Comparison of ENCODE assay signal across 24 mouse cellular contexts in the genomic region with DNA sequence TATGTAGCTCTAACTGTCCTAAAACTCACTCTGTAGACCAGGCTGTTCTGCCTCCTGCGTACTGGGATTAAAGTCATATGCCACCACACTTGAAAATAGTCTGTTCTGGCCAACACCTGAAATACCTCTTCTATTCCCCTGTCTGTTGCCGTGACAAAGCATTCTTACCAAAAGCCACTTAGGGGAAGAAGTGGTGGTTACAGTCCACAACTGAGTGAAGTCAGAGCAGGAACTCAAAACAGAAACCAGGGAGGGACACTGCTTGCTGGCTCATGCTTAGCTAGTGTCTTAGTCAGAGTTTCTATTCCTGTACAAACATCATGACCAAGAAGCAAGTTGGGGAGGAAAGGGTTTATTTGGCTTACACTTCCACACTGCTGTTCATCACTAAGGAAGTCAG. TPM values are rescaled to one million over a fixed set of nuclear protein-coding genes. Genes with fewer than 3 reads are reported as not detected.
DNase-seq lines count a peak whose midpoint lies in the region; ATAC-seq and TF ChIP-seq lines count a peak whose summit lies in the region.
"Had no signal": no experiment of that assay in that cellular context is flagged by ENCODE, and none has a peak within 500 bp of the region (broad histone marks: within the 10 kb centered on the region; RNA-seq: fewer than 3 reads in every experiment).

No protein-coding gene starts in this region.

- WGBS in stomach, postnatal 0 days: 68% methylated on average over 2 of the region's 2 CpGs
- 95% methylated on average over 2 of the region's 2 CpGs for WGBS in kidney, embryonic 16.5 days
- WGBS in forebrain, embryonic 15.5 days: 81% methylated on average over 2 of the region's 2 CpGs
- 91% methylated on average over 2 of the region's 2 CpGs for WGBS in forebrain, embryonic 16.5 days

- no peak overlapping the region for H3K9ac ChIP-seq in stomach, postnatal 0 days (ENCODE audit: low read length)
- no peak overlapping the region for H3K9ac ChIP-seq in kidney, embryonic 16.5 days (replicated peaks; ENCODE audit: low read length)
- no peak overlapping the region for H3K9ac ChIP-seq in forebrain, embryonic 15.5 days (replicated peaks)
- no peak overlapping the region for H3K9ac ChIP-seq in forebrain, embryonic 16.5 days (replicated peaks; ENCODE audit: low read depth, low read length)
- H3K9ac ChIP-seq: embryonic facial prominence, embryonic 15.5 days; forebrain, postnatal 0 days; hindbrain, embryonic 14.5 days; kidney, embryonic 15.5 days; limb, embryonic 15.5 days; liver, embryonic 14.5 days; lung, embryonic 15.5 days had no signal

- H3K4me2 ChIP-seq in stomach, postnatal 0 days (replicated peaks; ENCODE audit: low read depth): no peak overlapping the region
- H3K4me2 ChIP-seq in kidney, embryonic 16.5 days (replicated peaks; ENCODE audit: low read depth, low read length): no peak overlapping the region
- no peak overlapping the region for H3K4me2 ChIP-seq in forebrain, embryonic 15.5 days (replicated peaks)
- H3K4me2 ChIP-seq in forebrain, embryonic 16.5 days (ENCODE audit: low read length): no peak overlapping the region
- H3K4me2 ChIP-seq: embryonic facial prominence, embryonic 15.5 days; hindbrain, embryonic 14.5 days; kidney, embryonic 15.5 days; limb, embryonic 15.5 days; lung, embryonic 15.5 days had no signal

- peak; percentile 48 for DNase-seq in lung, postnatal 36 days
- DNase-seq in lung, postnatal 14 days: no peak
- DNase-seq in stomach, postnatal 0 days (ENCODE audit: low spot score): no peak
- DNase-seq: adrenal gland, adult 8-10 months; cerebellum, adult 8-10 months; forebrain, postnatal 0 days; gastrocnemius, postnatal 25 days; heart, postnatal 36 days; left cerebral cortex, postnatal 4 days; thymus, postnatal 36 days had no signal

- peaks cover 6% of the 10 kb centered on the region; the same call in 1 of the 2 replicates for H3K9me3 ChIP-seq in megakaryocyte, embryonic 14.5 days
- no peaks in the 10 kb centered on the region for H3K9me3 ChIP-seq in stomach, postnatal 0 days (ENCODE audit: control insufficient read depth, low read length)
- no peaks in the 10 kb centered on the region for H3K9me3 ChIP-seq in kidney, embryonic 16.5 days (ENCODE audit: low read length)
- H3K9me3 ChIP-seq in forebrain, embryonic 15.5 days: no peaks in the 10 kb centered on the region
- no peaks in the 10 kb centered on the region for H3K9me3 ChIP-seq in forebrain, embryonic 16.5 days (ENCODE audit: control insufficient read depth, low read length)
- H3K9me3 ChIP-seq: embryonic facial prominence, embryonic 15.5 days; kidney, embryonic 15.5 days; limb, embryonic 15.5 days; lung, embryonic 15.5 days; midbrain, embryonic 10.5 days had no signal

- peaks cover 2% of the 10 kb centered on the region for H3K27me3 ChIP-seq in megakaryocyte, embryonic 14.5 days (replicated peaks)
- H3K27me3 ChIP-seq in stomach, postnatal 0 days (ENCODE audit: control insufficient read depth, insufficient read depth, low read length): no peaks in the 10 kb centered on the region
- H3K27me3 ChIP-seq in kidney, embryonic 16.5 days (ENCODE audit: insufficient read depth, low read length): no peaks in the 10 kb centered on the region
- H3K27me3 ChIP-seq in forebrain, embryonic 15.5 days: no peaks in the 10 kb centered on the region
- H3K27me3 ChIP-seq in forebrain, embryonic 16.5 days (replicated peaks; ENCODE audit: control insufficient read depth, insufficient read depth, low read length): no peaks in the 10 kb centered on the region
- H3K27me3 ChIP-seq: embryonic facial prominence, embryonic 15.5 days; kidney, embryonic 15.5 days; limb, embryonic 15.5 days; lung, embryonic 15.5 days had no signal

- H3K4me3 ChIP-seq in megakaryocyte, embryonic 14.5 days (replicated peaks): peak overlapping the region; percentile 86
- no peak overlapping the region for H3K4me3 ChIP-seq in stomach, postnatal 0 days (ENCODE audit: low read depth, low read length)
- no peak overlapping the region for H3K4me3 ChIP-seq in kidney, embryonic 16.5 days (ENCODE audit: low read length)
- H3K4me3 ChIP-seq in forebrain, embryonic 15.5 days: no peak overlapping the region
- H3K4me3 ChIP-seq in forebrain, embryonic 16.5 days (replicated peaks; ENCODE audit: low read length): no peak overlapping the region
- H3K4me3 ChIP-seq: embryonic facial prominence, embryonic 15.5 days; kidney, embryonic 15.5 days; left cerebral cortex, adult 2 months; limb, embryonic 15.5 days; lung, embryonic 15.5 days; midbrain, embryonic 10.5 days had no signal

- peaks cover 18% of the 10 kb centered on the region for H3K36me3 ChIP-seq in megakaryocyte, embryonic 14.5 days (replicated peaks; ENCODE audit: low read length)
- no peaks in the 10 kb centered on the region for H3K36me3 ChIP-seq in stomach, postnatal 0 days (ENCODE audit: control insufficient read depth, insufficient read depth, low read length)
- peaks cover 5% of the 10 kb centered on the region; the same call in 1 of the 2 replicates for H3K36me3 ChIP-seq in kidney, embryonic 16.5 days (ENCODE audit: insufficient read depth, low read length)
- H3K36me3 ChIP-seq in forebrain, embryonic 15.5 days: no peaks in the 10 kb centered on the region
- no peaks in the 10 kb centered on the region for H3K36me3 ChIP-seq in forebrain, embryonic 16.5 days (ENCODE audit: control insufficient read depth, insufficient read depth)
- H3K36me3 ChIP-seq: embryonic facial prominence, embryonic 15.5 days; limb, embryonic 15.5 days had no signal

- no peak overlapping the region for H3K27ac ChIP-seq in stomach, postnatal 0 days (replicated peaks)
- H3K27ac ChIP-seq in kidney, embryonic 16.5 days (ENCODE audit: low read length): no peak overlapping the region
- H3K27ac ChIP-seq in forebrain, embryonic 15.5 days (replicated peaks): no peak overlapping the region
- H3K27ac ChIP-seq in forebrain, embryonic 16.5 days (ENCODE audit: low read length): no peak overlapping the region
- H3K27ac ChIP-seq: embryonic facial prominence, embryonic 15.5 days; hindbrain, embryonic 14.5 days; kidney, embryonic 15.5 days; left cerebral cortex, adult 2 months; limb, embryonic 15.5 days; liver, embryonic 14.5 days; lung, embryonic 15.5 days; midbrain, embryonic 10.5 days had no signal

- no peak for TF ChIP-seq EP300 in stomach, postnatal 0 days (optimal IDR thresholded peaks at IDR 0.05)

- H3K4me1 ChIP-seq in megakaryocyte, embryonic 14.5 days: peaks cover 20% of the 10 kb centered on the region
- no peaks in the 10 kb centered on the region for H3K4me1 ChIP-seq in stomach, postnatal 0 days (replicated peaks; ENCODE audit: control insufficient read depth, insufficient read depth)
- H3K4me1 ChIP-seq in kidney, embryonic 16.5 days (ENCODE audit: insufficient read depth, low read length): no peaks in the 10 kb centered on the region
- H3K4me1 ChIP-seq in forebrain, embryonic 15.5 days: no peaks in the 10 kb centered on the region
- peaks cover 6% of the 10 kb centered on the region; the same call in 1 of the 2 replicates for H3K4me1 ChIP-seq in forebrain, embryonic 16.5 days (replicated peaks; ENCODE audit: control insufficient read depth, insufficient read depth, low read length)
- H3K4me1 ChIP-seq: kidney, embryonic 15.5 days; limb, embryonic 15.5 days; midbrain, embryonic 10.5 days had no signal

- no peak for TF ChIP-seq CTCF in stomach, postnatal 0 days (IDR thresholded peaks at IDR 0.05; ENCODE audit: low read depth)

- peak; percentile 91 for ATAC-seq in common myeloid progenitor, adult 5-6 weeks (replicated peaks; ENCODE audit: low read depth, poor library complexity, severe bottlenecking)
- peak; percentile 86 for ATAC-seq in stomach, postnatal 0 days (ENCODE audit: low FRiP score, low TSS enrichment)
- ATAC-seq in kidney, embryonic 16.5 days (ENCODE audit: low FRiP score, low TSS enrichment): no peak
- no peak for ATAC-seq in forebrain, embryonic 15.5 days (replicated peaks)
- ATAC-seq in forebrain, embryonic 16.5 days: no peak
- ATAC-seq: activated CD4-positive, CD25-positive, alpha-beta regulatory T cell, adult 4 months; forebrain, postnatal 0 days had no signal

RNA-seq across cellular contexts. Expression of gene Top3a, which starts 7.8 kb away (rescaled TPM):
- total RNA-seq in common myeloid progenitor, adult 5-6 weeks (2017): 19.3 and 29.9 TPM in 2 replicates
- 1.9 and 4.7 TPM in 2 replicates for polyA plus RNA-seq in megakaryocyte, embryonic 14.5 days (2012; ENCODE audit: insufficient read depth, low replicate concordance)
- 4.3 and 4.7 TPM in 2 replicates for polyA plus RNA-seq in stomach, postnatal 0 days (2015; fragmentation: Nextera tagmentation; extraction: Ambion mirVana)
- 17.1 and 19.6 TPM in 2 replicates for polyA plus RNA-seq in kidney, embryonic 16.5 days (2015; fragmentation: Nextera tagmentation; extraction: Ambion mirVana)
- 10.0 and 11.5 TPM in 2 replicates for polyA plus RNA-seq in forebrain, embryonic 15.5 days (2015; fragmentation: Nextera tagmentation; extraction: Ambion mirVana)
- polyA plus RNA-seq in forebrain, embryonic 16.5 days (2015; fragmentation: Nextera tagmentation; extraction: Ambion mirVana): 11.5 and 12.2 TPM in 2 replicates

RNA-seq across cellular contexts. Expression of gene Smcr8, which starts 8.0 kb away (rescaled TPM):
- 15.3 and 21.3 TPM in 2 replicates for total RNA-seq in common myeloid progenitor, adult 5-6 weeks (2017)
- polyA plus RNA-seq in megakaryocyte, embryonic 14.5 days (2012; ENCODE audit: insufficient read depth, low replicate concordance): 0.50 TPM in 1 of 2 replicates, not detected in the other
- 1.7 and 1.9 TPM in 2 replicates for polyA plus RNA-seq in stomach, postnatal 0 days (2015; fragmentation: Nextera tagmentation; extraction: Ambion mirVana)
- 6.6 and 7.6 TPM in 2 replicates for polyA plus RNA-seq in kidney, embryonic 16.5 days (2015; fragmentation: Nextera tagmentation; extraction: Ambion mirVana)
- polyA plus RNA-seq in forebrain, embryonic 15.5 days (2015; fragmentation: Nextera tagmentation; extraction: Ambion mirVana): 6.5 and 6.7 TPM in 2 replicates
- polyA plus RNA-seq in forebrain, embryonic 16.5 days (2015; fragmentation: Nextera tagmentation; extraction: Ambion mirVana): 7.0 and 7.8 TPM in 2 replicates

RNA-seq across cellular contexts. Expression of gene Mief2, which starts 41.1 kb away (rescaled TPM):
- 3.5 TPM in 2 replicates for total RNA-seq in common myeloid progenitor, adult 5-6 weeks (2017)
- polyA plus RNA-seq in megakaryocyte, embryonic 14.5 days (2012; ENCODE audit: insufficient read depth, low replicate concordance): 10.2 and 20.6 TPM in 2 replicates
- polyA plus RNA-seq in stomach, postnatal 0 days (2015; fragmentation: Nextera tagmentation; extraction: Ambion mirVana): 8.5 and 9.8 TPM in 2 replicates
- 16.2 and 17.2 TPM in 2 replicates for polyA plus RNA-seq in kidney, embryonic 16.5 days (2015; fragmentation: Nextera tagmentation; extraction: Ambion mirVana)
- polyA plus RNA-seq in forebrain, embryonic 15.5 days (2015; fragmentation: Nextera tagmentation; extraction: Ambion mirVana): 21.8 and 25.2 TPM in 2 replicates
- 25.5 and 25.7 TPM in 2 replicates for polyA plus RNA-seq in forebrain, embryonic 16.5 days (2015; fragmentation: Nextera tagmentation; extraction: Ambion mirVana)

RNA-seq across cellular contexts. Expression of gene Shmt1, which starts 42.2 kb away (rescaled TPM):
- total RNA-seq in common myeloid progenitor, adult 5-6 weeks (2017): 71.9 and 77.1 TPM in 2 replicates
- polyA plus RNA-seq in megakaryocyte, embryonic 14.5 days (2012; ENCODE audit: insufficient read depth, low replicate concordance): 0.75 and 7.4 TPM in 2 replicates
- 29.1 and 30.9 TPM in 2 replicates for polyA plus RNA-seq in stomach, postnatal 0 days (2015; fragmentation: Nextera tagmentation; extraction: Ambion mirVana)
- polyA plus RNA-seq in kidney, embryonic 16.5 days (2015; fragmentation: Nextera tagmentation; extraction: Ambion mirVana): 79.4 and 84.6 TPM in 2 replicates
- 19.2 and 19.8 TPM in 2 replicates for polyA plus RNA-seq in forebrain, embryonic 15.5 days (2015; fragmentation: Nextera tagmentation; extraction: Ambion mirVana)
- polyA plus RNA-seq in forebrain, embryonic 16.5 days (2015; fragmentation: Nextera tagmentation; extraction: Ambion mirVana): 14.9 and 17.7 TPM in 2 replicates

RNA-seq across cellular contexts. Expression of gene Flii, which starts 42.3 kb away (rescaled TPM):
- 83.6 and 129 TPM in 2 replicates for total RNA-seq in common myeloid progenitor, adult 5-6 weeks (2017)
- polyA plus RNA-seq in megakaryocyte, embryonic 14.5 days (2012; ENCODE audit: insufficient read depth, low replicate concordance): 195 and 218 TPM in 2 replicates
- polyA plus RNA-seq in stomach, postnatal 0 days (2015; fragmentation: Nextera tagmentation; extraction: Ambion mirVana): 51.1 and 54.1 TPM in 2 replicates
- polyA plus RNA-seq in kidney, embryonic 16.5 days (2015; fragmentation: Nextera tagmentation; extraction: Ambion mirVana): 93.7 and 94.3 TPM in 2 replicates
- 72.5 and 73.0 TPM in 2 replicates for polyA plus RNA-seq in forebrain, embryonic 15.5 days (2015; fragmentation: Nextera tagmentation; extraction: Ambion mirVana)
- polyA plus RNA-seq in forebrain, embryonic 16.5 days (2015; fragmentation: Nextera tagmentation; extraction: Ambion mirVana): 82.9 and 85.7 TPM in 2 replicates

Comparison
In these comparisons a context has a peak if more than half of its experiments do, and no peak if none do; other contexts are left out.
1. ATAC-seq: peak in common myeloid progenitor, adult 5-6 weeks (single experiment) and stomach, postnatal 0 days (single experiment); none in kidney, embryonic 16.5 days (single experiment), forebrain, embryonic 15.5 days (single experiment) and forebrain, embryonic 16.5 days (single experiment).